Mouse (Mus musculus) liver, postnatal 0 days (tissue): Measurements from ENCODE around the gene Gskip. TPM values are rescaled to one million over a fixed set of nuclear protein-coding genes. Genes with fewer than 3 reads are reported as not detected.

Experiments used
- ATAC-seq: fragments of 200-750 bp; cut with Nextera tagmentation; 2 replicates; pipeline ENCODE4 v1.8.0; 2017; ENCODE audit warnings: mild to moderate bottlenecking, moderate library complexity
- DNase-seq: peaks from one replicate; pipeline ENCODE4 v3.0.0-alpha.2; 2016
- H3K27ac ChIP-seq: fragments of 300-500 bp; sonication (generic); 2 replicates; pipeline ENCODE4 v1.5.1; 2014; ENCODE audit warnings: antibody characterized with exemption, moderate library complexity, mild to moderate bottlenecking, low read depth
- H3K27me3 ChIP-seq: fragments of 300-500 bp; sonication (generic); 2 replicates; pipeline ENCODE4 v1.6.1; 2014; ENCODE audit warnings: low read length, control low read depth, mixed read lengths; ENCODE audit not compliant: insufficient read depth
- H3K36me3 ChIP-seq: fragments of 300-500 bp; sonication (generic); replicated peaks from 2 replicates; pipeline ENCODE4 v1.6.1; 2014; ENCODE audit warnings: mild to moderate bottlenecking, control low read depth, low read length, moderate library complexity, mixed read lengths; ENCODE audit not compliant: insufficient read depth
- H3K4me1 ChIP-seq: fragments of 300-500 bp; sonication (generic); 2 replicates; pipeline ENCODE4 v1.6.1; 2014; ENCODE audit warnings: antibody characterized with exemption, mild to moderate bottlenecking, control low read depth; ENCODE audit not compliant: insufficient read depth
- H3K4me2 ChIP-seq: fragments of 300-500 bp; sonication (generic); 2 replicates; pipeline ENCODE4 v1.6.1; 2014; ENCODE audit warnings: low read depth, mild to moderate bottlenecking, low read length, moderate library complexity, mixed read lengths
- H3K4me3 ChIP-seq: fragments of 300-500 bp; sonication (generic); 2 replicates; pipeline ENCODE4 v1.5.1; 2014; ENCODE audit warnings: low read depth, low read length
- H3K9ac ChIP-seq: fragments of 300-500 bp; sonication (generic); replicated peaks from 2 replicates; pipeline ENCODE4 v1.6.1; 2014; ENCODE audit warnings: mild to moderate bottlenecking, moderate library complexity
- H3K9me3 ChIP-seq: fragments of 300-500 bp; sonication (generic); 2 replicates; pipeline ENCODE4 v1.6.1; 2016; ENCODE audit warnings: mild to moderate bottlenecking, control low read depth, low read length, mixed read lengths
- CTCF ChIP-seq: sonication (generic); IDR thresholded peaks from 2 replicates; pipeline ENCODE4 v1.5.1; 2016; ENCODE audit warnings: antibody characterized with exemption, low read depth
- EP300 ChIP-seq: IDR thresholded peaks from 2 replicates; pipeline ENCODE4 v1.6.1; 2016; ENCODE audit warnings: antibody characterized with exemption, low read depth, mild to moderate bottlenecking
- WGBS: fragments of 180-500 bp; shearing (Covaris S2); extraction: QIAGEN DNeasy Blood & Tissue Kit; methylation state at CpG from one replicate; pipeline ENCODE4 v1.1.7; 2014; ENCODE audit not compliant: insufficient replicate concordance; 5-methylcytosine and 5-hydroxymethylcytosine counted together
- polyA plus RNA-seq: library from polyadenylated mRNA; unstranded; fragments of >200 nt; fragmentation: Nextera tagmentation; extraction: Ambion mirVana; gene quantifications from 2 replicates; pipeline ENCODE4 v1.2.1, GENCODE M21; 2015

Gskip gene
- polyA plus RNA-seq, 1 experiment from 2014 or later = 16.3 TPM

- H3K4me1 ChIP-seq = peaks cover 19% of the 10 kb centered on the region
Observed at GRCm38 (mm10) chr12:105689435-105689834, 4.8 kb downstream of the Gskip start.

DNA sequence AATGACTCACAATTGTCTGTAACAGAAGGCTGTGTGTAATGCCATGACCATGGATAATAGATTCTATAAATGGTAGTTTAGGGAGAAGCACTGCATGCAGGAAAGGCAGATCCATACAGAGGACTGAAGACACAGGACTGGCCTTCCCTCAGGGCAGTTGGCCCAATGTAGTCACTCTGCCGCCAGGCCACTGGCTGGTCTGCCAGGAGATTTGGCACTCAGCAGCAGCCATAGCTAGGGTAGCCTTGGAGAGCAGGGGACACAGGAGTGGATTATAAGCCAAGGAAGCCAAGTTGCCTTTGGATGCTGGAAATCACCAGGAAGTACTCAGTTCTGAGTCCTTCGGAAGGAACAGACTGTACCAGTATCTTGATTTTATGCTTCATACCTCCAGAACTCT lies 9.4 kb downstream of the Gskip start:
- H3K27ac ChIP-seq = no peak overlapping the region
- ATAC-seq = no peak
- no peaks in the 10 kb centered on the region for H3K27me3 ChIP-seq
- H3K36me3 ChIP-seq = peaks cover 11% of the 10 kb centered on the region
- no peaks in the 10 kb centered on the region for H3K9me3 ChIP-seq
- H3K4me2 ChIP-seq = no peak overlapping the region
- no peak for DNase-seq
- TF ChIP-seq CTCF = no peak
- TF ChIP-seq EP300 = no peak
- no peak overlapping the region for H3K9ac ChIP-seq
- no peak overlapping the region for H3K4me3 ChIP-seq
- WGBS = 93% methylated on average over 2 of the region's 2 CpGs
- H3K4me1 ChIP-seq = peaks cover 2% of the 10 kb centered on the region; the same call in 1 of the 2 replicates

More at GRCm38 (mm10) chr12:105689435-105689834, 4.8 kb downstream of the Gskip start:
- no peak for ATAC-seq
- 79% methylated on average over 13 of the region's 13 CpGs for WGBS
- peaks cover 11% of the 10 kb centered on the region for H3K36me3 ChIP-seq
- H3K27me3 ChIP-seq = no peaks in the 10 kb centered on the region
- DNase-seq = no peak
- no peaks in the 10 kb centered on the region for H3K9me3 ChIP-seq
- no peak overlapping the region for H3K9ac ChIP-seq
- H3K4me2 ChIP-seq = no peak overlapping the region
- H3K27ac ChIP-seq = no peak overlapping the region
- TF ChIP-seq EP300 = no peak
- no peak for TF ChIP-seq CTCF
- H3K4me3 ChIP-seq = no peak overlapping the region

- Histone ChIP-seq H3K27me3 (no peaks in the 10 kb centered on the region), H3K4me3 (no peak overlapping the region), H3K4me1 (no peaks in the 10 kb centered on the region), H3K9ac (no peak overlapping the region), H3K9me3 (no peaks in the 10 kb centered on the region), H3K4me2 (no peak overlapping the region), H3K27ac (no peak overlapping the region), H3K36me3 (peaks cover 18% of the 10 kb centered on the region)
- no peak for DNase-seq
- no peak for TF ChIP-seq EP300
- TF ChIP-seq CTCF = no peak
- ATAC-seq = no peak
- WGBS = 84% methylated on average over 7 of the region's 7 CpGs
Observed at GRCm38 (mm10) chr12:105695848-105696247, 11.2 kb downstream of the Gskip start.

GRCm38 (mm10) chr12:105697104-105697780 lies 12.6 kb downstream of the Gskip start:
- Histone ChIP-seq H3K27ac (no peak overlapping the region), H3K36me3 (peaks cover 16% of the 10 kb centered on the region), H3K4me3 (no peak overlapping the region), H3K9me3 (no peaks in the 10 kb centered on the region), H3K4me1 (no peaks in the 10 kb centered on the region), H3K4me2 (no peak overlapping the region), H3K9ac (no peak overlapping the region), H3K27me3 (no peaks in the 10 kb centered on the region)
- WGBS = 83% methylated on average over 8 of the region's 8 CpGs
- DNase-seq (no peak), ATAC-seq (no peak)
- no peak for TF ChIP-seq EP300

DNA sequence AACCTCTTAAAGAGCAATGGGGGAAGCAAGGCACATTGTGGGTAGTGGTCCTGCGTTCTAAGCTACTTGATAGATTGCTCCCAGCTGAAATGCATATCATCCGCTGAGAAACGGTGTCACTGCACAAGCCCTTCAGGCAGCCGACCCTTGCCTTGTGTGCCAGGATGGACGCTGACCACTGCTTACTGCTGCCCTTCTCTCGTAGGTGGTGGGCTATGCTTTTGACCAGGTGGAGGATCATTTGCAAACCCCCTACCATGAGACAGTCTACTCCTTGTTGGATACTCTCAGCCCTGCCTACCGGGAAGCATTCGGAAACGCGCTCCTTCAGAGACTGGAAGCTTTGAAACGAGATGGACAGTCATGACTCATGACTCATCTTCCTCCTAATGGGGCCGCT lies 15.8 kb downstream of the Gskip start:
- peaks cover 13% of the 10 kb centered on the region for H3K36me3 ChIP-seq
- no peak overlapping the region for H3K4me3 ChIP-seq
- no peak overlapping the region for H3K27ac ChIP-seq
- no peaks in the 10 kb centered on the region for H3K27me3 ChIP-seq
- H3K9ac ChIP-seq = no peak overlapping the region
- TF ChIP-seq EP300 (no peak), CTCF (no peak)
- H3K4me2 ChIP-seq = no peak overlapping the region
- no peak for ATAC-seq
- 87% methylated on average over 12 of the region's 12 CpGs for WGBS
- H3K9me3 ChIP-seq = no peaks in the 10 kb centered on the region
- DNase-seq = no peak
- H3K4me1 ChIP-seq = peaks cover 2% of the 10 kb centered on the region

DNA sequence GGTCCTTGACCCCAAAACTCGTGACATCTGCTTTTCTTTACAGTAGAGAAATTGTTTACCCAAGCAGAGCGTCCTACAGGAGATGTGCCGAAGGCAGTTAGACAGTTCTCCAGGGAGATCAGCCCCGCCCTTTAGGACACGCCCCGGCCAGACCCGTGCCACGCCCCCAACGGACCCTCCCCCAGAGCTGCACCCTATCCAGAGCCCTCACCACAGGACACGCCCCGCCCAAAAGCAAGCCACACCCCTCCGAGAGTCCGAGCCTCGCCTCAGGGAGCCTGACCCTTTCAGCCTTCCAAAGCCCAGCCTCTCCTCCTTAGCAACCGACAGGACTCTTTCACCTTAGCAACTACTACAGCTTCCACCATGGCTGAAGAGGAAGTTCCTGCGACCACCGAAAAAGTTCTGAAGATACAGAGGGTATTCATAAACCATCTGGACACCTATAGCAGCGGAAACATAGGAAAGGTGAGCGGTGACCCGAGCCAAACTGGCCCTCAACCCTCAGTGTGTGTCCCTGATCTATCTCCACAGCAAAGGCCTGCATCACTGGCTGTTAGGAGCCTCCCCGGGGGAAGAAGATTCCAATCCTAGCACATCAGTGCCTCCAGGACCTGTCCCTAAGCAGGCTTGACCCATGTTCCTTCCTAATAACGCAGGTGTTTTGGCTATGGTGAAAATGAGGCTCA lies 21.3 kb downstream of the Gskip start, which contains the start of gene Ak7:
Ak7 (plus strand) TSS at position 178 of the 689 bp plus-strand sequence.
- no peak within 1 kb of the TSS for H3K9ac ChIP-seq

More for the DNA sequence above, 21.3 kb downstream of the Gskip start, which contains the start of gene Ak7:
- Histone ChIP-seq H3K4me3 (0 out of 2 replicates have a peak within 1 kb of the TSS, but pooled peaks have one; percentile 2), H3K27me3 (no peaks in the 10 kb centered on the region), H3K9me3 (no peaks in the 10 kb centered on the region), H3K36me3 (peaks cover 1% of the 10 kb centered on the region; the same call in 1 of the 2 replicates), H3K27ac (no peak within 1 kb of the TSS), H3K4me2 (peak within 1 kb of the TSS; percentile 57), H3K4me1 (peaks cover 7% of the 10 kb centered on the region)
- peak; percentile 94 for DNase-seq
- peak; percentile 99 for ATAC-seq
- TF ChIP-seq CTCF (no peak), EP300 (no peak)
- WGBS = 11% methylated on average over 22 of the region's 22 CpGs
